Mouse (Mus musculus) midbrain, embryonic 15.5 days (tissue): ENCODE results near the gene Cxcr5. TPM values are rescaled to one million over a fixed set of nuclear protein-coding genes. Genes with fewer than 3 reads are reported as not detected.

Experiments
- ATAC-seq: fragments of 200-750 bp; cut with Nextera tagmentation; replicated peaks from 2 replicates; pipeline ENCODE4 v1.8.0; 2017; ENCODE audit warnings: moderate TSS enrichment
- H3K27ac ChIP-seq: fragments of 300-500 bp; sonication (generic); 2 replicates; pipeline ENCODE4 v1.5.1; 2015; ENCODE audit warnings: mild to moderate bottlenecking, inconsistent platforms
- H3K27me3 ChIP-seq: fragments of 300-500 bp; sonication (generic); replicated peaks from 2 replicates; pipeline ENCODE4 v1.6.1; 2015; ENCODE audit warnings: inconsistent platforms
- H3K36me3 ChIP-seq: fragments of 300-500 bp; sonication (generic); replicated peaks from 2 replicates; pipeline ENCODE4 v1.6.1; 2015; ENCODE audit warnings: inconsistent platforms
- H3K4me1 ChIP-seq: fragments of 300-500 bp; sonication (generic); 2 replicates; pipeline ENCODE4 v1.6.1; 2015; ENCODE audit warnings: inconsistent platforms
- H3K4me2 ChIP-seq: fragments of 300-500 bp; sonication (generic); 2 replicates; pipeline ENCODE4 v1.6.1; 2015; ENCODE audit warnings: inconsistent platforms, mild to moderate bottlenecking, moderate library complexity
- H3K4me3 ChIP-seq: fragments of 300-500 bp; sonication (generic); 2 replicates; pipeline ENCODE4 v1.5.1; 2015; ENCODE audit warnings: mild to moderate bottlenecking, inconsistent platforms
- H3K9ac ChIP-seq: fragments of 300-500 bp; sonication (generic); 2 replicates; pipeline ENCODE4 v1.6.1; 2015; ENCODE audit warnings: mild to moderate bottlenecking, inconsistent platforms
- H3K9me3 ChIP-seq: fragments of 300-500 bp; sonication (generic); 2 replicates; pipeline ENCODE4 v1.6.1; 2016; ENCODE audit warnings: inconsistent platforms
- WGBS: fragments of 180-500 bp; shearing (Covaris S2); methylation state at CpG from one replicate; pipeline ENCODE4 v1.1.7; 2015; ENCODE audit warnings: mixed read lengths; 5-methylcytosine and 5-hydroxymethylcytosine counted together
- polyA plus RNA-seq: library from polyadenylated mRNA; unstranded; fragments of >200 nt; fragmentation: Nextera tagmentation; extraction: Ambion mirVana; gene quantifications from 2 replicates; pipeline ENCODE4 v1.2.1, GENCODE M21; 2015

Cxcr5 gene
- polyA plus RNA-seq, 1 experiment from 2014 or later, result not detected

GRCm38 (mm10) chr9:44485516-44486161 lies 76.0 kb downstream of the Cxcr5 start:
- Histone ChIP-seq H3K4me2 (peak overlapping the region; percentile 93), H3K9me3 (no peaks in the 10 kb centered on the region), H3K4me1 (peaks cover 82% of the 10 kb centered on the region), H3K27ac (no peak overlapping the region), H3K36me3 (no peaks in the 10 kb centered on the region), H3K9ac (peak overlapping the region; percentile 97), H3K27me3 (no peaks in the 10 kb centered on the region), H3K4me3 (peak overlapping the region; percentile 84)
- no peak for ATAC-seq
- WGBS, result 32% methylated on average over 14 of the region's 14 CpGs

- Histone ChIP-seq H3K9me3 (no peaks in the 10 kb centered on the region), H3K27me3 (no peaks in the 10 kb centered on the region), H3K4me3 (peak overlapping the region; percentile 84), H3K4me2 (peak overlapping the region; percentile 93), H3K36me3 (no peaks in the 10 kb centered on the region), H3K9ac (peak overlapping the region; percentile 97), H3K4me1 (peaks cover 80% of the 10 kb centered on the region), H3K27ac (no peak overlapping the region)
- WGBS, result 42% methylated on average over 6 of the region's 6 CpGs
- ATAC-seq, result no peak
Observed at GRCm38 (mm10) chr9:44485105-44485515, 76.6 kb downstream of the Cxcr5 start.

- 24% methylated on average over 7 of the region's 7 CpGs for WGBS
- Histone ChIP-seq H3K27ac (0 out of 2 replicates have a peak overlapping the region, but pooled peaks have one; percentile 98), H3K4me1 (peaks cover 79% of the 10 kb centered on the region), H3K4me3 (peak overlapping the region; percentile 84), H3K36me3 (no peaks in the 10 kb centered on the region), H3K27me3 (no peaks in the 10 kb centered on the region), H3K9me3 (no peaks in the 10 kb centered on the region), H3K9ac (peak overlapping the region; percentile 97), H3K4me2 (peak overlapping the region; percentile 93)
- no peak for ATAC-seq
Observed at GRCm38 (mm10) chr9:44484311-44485104, 77.2 kb downstream of the Cxcr5 start.

GRCm38 (mm10) chr9:44483510-44484044 lies 78.1 kb downstream of the Cxcr5 start:
- WGBS, result 0% methylated on average over 12 of the region's 12 CpGs
- Histone ChIP-seq H3K9ac (peak overlapping the region; percentile 97), H3K9me3 (no peaks in the 10 kb centered on the region), H3K27ac (peak overlapping the region; percentile 98), H3K27me3 (no peaks in the 10 kb centered on the region), H3K36me3 (no peaks in the 10 kb centered on the region), H3K4me3 (peak overlapping the region; percentile 84), H3K4me1 (peaks cover 69% of the 10 kb centered on the region), H3K4me2 (peak overlapping the region; percentile 93)
- ATAC-seq, result no peak

- Histone ChIP-seq H3K36me3 (no peaks in the 10 kb centered on the region), H3K27ac (peak overlapping the region; percentile 98), H3K9ac (peak overlapping the region; percentile 97), H3K9me3 (no peaks in the 10 kb centered on the region), H3K4me3 (peak overlapping the region; percentile 84), H3K4me1 (peaks cover 67% of the 10 kb centered on the region), H3K4me2 (peak overlapping the region; percentile 93), H3K27me3 (no peaks in the 10 kb centered on the region)
- WGBS, result 0% methylated on average over 36 of the region's 39 CpGs
- ATAC-seq, result no peak
Observed at GRCm38 (mm10) chr9:44483041-44483509, 78.6 kb downstream of the Cxcr5 start.

- Histone ChIP-seq H3K4me3 (peak within 1 kb of the TSS; percentile 84), H3K27me3 (no peaks in the 10 kb centered on the region), H3K9me3 (no peaks in the 10 kb centered on the region), H3K36me3 (no peaks in the 10 kb centered on the region), H3K4me2 (peak within 1 kb of the TSS; percentile 93), H3K9ac (peak within 1 kb of the TSS; percentile 97), H3K27ac (peak within 1 kb of the TSS; percentile 98), H3K4me1 (peaks cover 67% of the 10 kb centered on the region)
- under 1% methylated on average over 31 of the region's 31 CpGs for WGBS
- ATAC-seq, result peak; percentile 45
Observed at GRCm38 (mm10) chr9:44482552-44482951, 79.1 kb downstream of the Cxcr5 start, which contains the start of gene Bcl9l. Bcl9l (plus strand) TSS chr9:44482825.

- Histone ChIP-seq H3K4me2 (peak overlapping the region; percentile 93), H3K36me3 (no peaks in the 10 kb centered on the region), H3K4me3 (peak overlapping the region; percentile 84), H3K27me3 (no peaks in the 10 kb centered on the region), H3K27ac (peak overlapping the region; percentile 98), H3K4me1 (peaks cover 67% of the 10 kb centered on the region), H3K9ac (peak overlapping the region; percentile 97), H3K9me3 (no peaks in the 10 kb centered on the region)
- 12% methylated on average over 3 of the region's 3 CpGs for WGBS
- ATAC-seq, result no peak
Observed at GRCm38 (mm10) chr9:44482112-44482511, 79.6 kb downstream of the Cxcr5 start.

- no peaks in the 10 kb centered on the region for H3K36me3 ChIP-seq
- under 1% methylated on average over 26 of the region's 26 CpGs for WGBS
- H3K9ac ChIP-seq, result peak overlapping the region; percentile 98
- H3K4me3 ChIP-seq, result peak overlapping the region; percentile 97
- peak overlapping the region; percentile 99 for H3K27ac ChIP-seq
- H3K9me3 ChIP-seq, result no peaks in the 10 kb centered on the region
- H3K27me3 ChIP-seq, result no peaks in the 10 kb centered on the region
- peak; percentile 72 for ATAC-seq
- peaks cover 45% of the 10 kb centered on the region for H3K4me1 ChIP-seq
- peak overlapping the region; percentile 97 for H3K4me2 ChIP-seq
Observed at GRCm38 (mm10) chr9:44479628-44480428, 81.8 kb downstream of the Cxcr5 start.

- ATAC-seq, result peak; percentile 57
Observed at GRCm38 (mm10) chr9:44478959-44479605, 82.6 kb downstream of the Cxcr5 start.

GRCm38 (mm10) chr9:44478229-44478921 lies 83.3 kb downstream of the Cxcr5 start:
- H3K36me3 ChIP-seq, result no peaks in the 10 kb centered on the region
- H3K4me3 ChIP-seq, result peak overlapping the region; percentile 97
- peak overlapping the region; percentile 97 for H3K4me2 ChIP-seq
- no peaks in the 10 kb centered on the region for H3K27me3 ChIP-seq
- under 1% methylated on average over 24 of the region's 27 CpGs for WGBS
- no peaks in the 10 kb centered on the region for H3K9me3 ChIP-seq
- peak; percentile 53 for ATAC-seq
- H3K27ac ChIP-seq, result peak overlapping the region; percentile 99
- H3K9ac ChIP-seq, result peak overlapping the region; percentile 98
- peaks cover 33% of the 10 kb centered on the region for H3K4me1 ChIP-seq

More at GRCm38 (mm10) chr9:44478959-44479605, 82.6 kb downstream of the Cxcr5 start:
- H3K27me3 ChIP-seq, result no peaks in the 10 kb centered on the region
- H3K4me3 ChIP-seq, result peak overlapping the region; percentile 97
- peaks cover 38% of the 10 kb centered on the region for H3K4me1 ChIP-seq
- H3K9ac ChIP-seq, result peak overlapping the region; percentile 98
- peak overlapping the region; percentile 97 for H3K4me2 ChIP-seq
- WGBS, result under 1% methylated on average over 29 of the region's 29 CpGs
- H3K27ac ChIP-seq, result peak overlapping the region; percentile 99
- no peaks in the 10 kb centered on the region for H3K9me3 ChIP-seq
- no peaks in the 10 kb centered on the region for H3K36me3 ChIP-seq
